Mouse (Mus musculus) urinary bladder, postnatal 36 days (tissue): Measurements from ENCODE around the gene Wipf1.

Source experiments
- DNase-seq, 2 experiments: peaks; one replicate each; pipeline ENCODE4 v3.0.0; 2022; ENCODE audit warnings: low spot score in 2 of 2, mixed read lengths in 1 of 2

Gene Wipf1

GRCm38 (mm10) chr2:73387806-73388205 is 141.7 kb downstream of the Wipf1 start:
- no peak for DNase-seq

DNA sequence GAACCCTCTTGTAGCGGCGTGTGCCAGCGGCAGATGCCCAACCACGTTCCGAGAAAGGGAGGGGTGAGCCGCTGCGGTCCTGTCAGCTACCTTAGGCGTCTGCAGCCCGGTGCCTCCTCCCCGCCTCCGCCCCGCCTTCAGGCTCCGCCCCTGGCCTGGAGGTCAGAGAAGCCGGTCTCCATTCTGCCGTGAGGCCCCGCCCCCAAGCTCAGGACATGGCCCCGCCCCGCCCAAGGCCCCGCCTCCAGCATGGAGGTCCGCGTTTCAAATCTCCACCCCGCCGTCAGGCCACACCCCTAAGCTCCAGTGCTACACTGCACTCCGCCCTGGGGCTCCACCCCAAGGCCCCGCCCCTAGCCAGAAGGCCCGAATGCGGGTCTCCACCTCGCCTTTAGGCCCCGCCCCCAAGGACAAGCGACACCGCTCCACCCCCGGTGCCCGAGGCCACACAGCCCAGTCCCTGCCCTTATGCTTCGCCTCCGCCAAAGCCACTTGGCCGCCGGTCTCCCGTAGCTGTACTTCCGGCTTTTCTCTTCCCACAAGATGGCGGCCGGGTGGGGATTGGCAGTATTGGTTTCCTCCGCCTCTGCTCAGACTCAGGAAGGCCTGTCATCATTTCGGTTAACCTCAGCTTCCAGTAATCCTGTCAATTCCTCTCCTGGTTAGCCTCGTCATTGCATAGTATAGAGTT is 143.0 kb downstream of the Wipf1 start, which contains the start of gene Gpr155:
Gene Gpr155, minus strand, starts transcription at position 217 of the 691 bp plus-strand sequence.
- DNase-seq: peak; percentile 99 to 100

DNA sequence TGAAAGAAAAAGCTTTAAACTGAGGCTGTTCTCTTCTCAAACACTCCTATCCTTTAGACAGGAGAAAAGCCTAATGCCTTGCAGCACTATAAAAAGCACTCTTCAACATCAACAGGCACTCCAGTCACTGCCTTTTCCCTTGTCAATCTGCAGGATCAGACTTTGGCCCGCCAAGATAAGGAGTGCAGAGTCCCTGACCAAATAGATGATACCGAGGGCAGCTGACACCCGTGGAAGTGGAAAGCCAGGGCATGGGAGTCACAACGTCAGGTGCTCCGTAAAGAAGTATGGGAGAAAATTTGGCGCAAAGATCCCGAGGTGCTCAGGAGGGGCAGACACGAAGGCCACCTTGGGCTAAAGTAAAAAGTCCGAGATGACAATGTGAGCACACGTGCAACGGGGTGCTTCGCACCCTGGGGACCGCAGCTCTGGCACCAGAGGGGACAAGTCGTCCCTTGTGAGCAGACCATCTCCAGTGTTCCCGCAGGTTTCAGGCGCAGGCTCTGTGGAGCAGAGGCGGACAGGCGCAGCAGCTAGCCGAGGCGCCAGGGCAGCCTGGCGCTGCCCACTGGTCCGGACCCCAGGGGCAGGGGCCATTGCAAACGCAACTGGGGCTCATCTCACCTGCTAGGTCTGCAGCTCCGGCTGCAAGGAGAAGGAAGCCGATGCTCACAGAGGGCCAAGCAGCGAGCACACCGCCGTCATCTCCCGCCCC is 143.7 kb downstream of the Wipf1 start:
- peak in 1 of 2 experiments; percentile 9 for DNase-seq

DNA sequence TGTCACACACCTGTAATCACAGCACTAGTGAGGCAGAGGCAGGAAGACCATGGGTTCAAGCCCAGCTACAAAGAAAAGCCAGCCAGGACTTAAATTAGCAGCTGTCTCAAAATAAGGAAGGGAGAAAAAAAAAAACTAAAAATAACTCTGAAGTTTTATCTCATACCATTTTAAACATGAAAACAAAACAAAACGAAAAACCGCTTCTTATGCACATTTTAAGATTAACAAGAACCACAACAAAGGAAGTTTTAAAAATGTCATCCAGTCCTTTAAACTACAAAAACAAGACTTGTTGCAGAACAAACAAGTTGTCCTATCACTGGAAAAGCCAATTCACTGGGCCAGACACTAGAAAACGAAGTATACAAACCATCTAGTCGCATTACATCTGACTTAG is 144.4 kb downstream of the Wipf1 start:
- DNase-seq: no peak

DNA sequence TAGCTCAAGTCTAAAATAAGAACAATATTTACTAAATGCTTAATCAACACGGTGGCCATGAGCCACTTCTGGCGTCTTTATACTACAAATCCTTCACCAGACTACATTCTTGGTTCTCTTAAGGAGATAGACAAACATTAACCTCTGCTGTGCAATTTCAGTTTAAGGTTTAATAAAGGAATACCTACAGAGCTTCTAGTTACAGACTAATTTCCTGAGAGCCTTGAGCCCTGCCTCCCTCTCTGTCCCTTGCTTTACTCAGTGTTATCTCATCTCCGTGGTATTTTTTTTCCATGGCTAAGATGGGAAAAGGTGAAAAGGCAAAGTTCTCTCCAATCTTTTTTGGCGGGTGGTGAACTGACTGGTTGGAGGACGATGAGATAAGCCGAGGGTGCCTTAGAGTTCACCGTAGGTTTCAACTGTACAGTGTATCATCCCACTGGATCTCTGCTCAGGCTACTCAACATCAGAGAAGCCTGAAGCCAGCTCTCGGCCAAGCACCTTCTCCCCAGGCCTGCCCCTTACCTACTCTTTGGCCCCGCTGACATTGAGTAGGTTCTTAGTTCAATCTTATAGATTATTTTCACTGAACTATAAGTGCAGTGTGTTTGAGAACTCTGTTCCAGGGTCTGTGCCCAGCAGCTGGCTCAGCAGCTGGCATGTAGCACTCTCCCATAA is 149.1 kb downstream of the Wipf1 start:
- DNase-seq: no peak

DNA sequence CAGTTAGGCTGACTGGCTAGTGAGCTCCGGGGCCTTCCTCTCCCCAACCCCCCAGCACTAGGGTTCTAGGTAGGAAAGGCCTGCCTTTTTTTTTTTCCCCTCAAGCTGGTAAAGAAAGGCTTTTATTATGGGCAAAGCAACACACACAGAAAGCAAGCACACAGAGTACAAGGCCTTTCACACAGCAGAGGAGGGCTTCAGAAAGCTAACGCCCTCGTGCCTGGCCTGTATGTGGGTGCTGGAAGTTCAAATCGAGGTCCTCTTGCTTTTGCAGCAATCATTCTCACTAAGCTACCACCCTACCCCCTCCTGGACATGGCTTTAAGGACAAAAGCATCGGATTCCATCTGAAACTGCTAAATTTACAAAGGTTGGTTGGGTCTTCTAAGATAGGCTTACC is 149.9 kb downstream of the Wipf1 start:
- no peak for DNase-seq
